Mouse (Mus musculus): ENCODE data around the gene Ghr. TPM values are rescaled to one million over a fixed set of nuclear protein-coding genes. Genes with fewer than 3 reads are reported as not detected.

The Ghr gene
- polyA plus RNA-seq, 1 experiment from 2014 or later = 8.1 TPM

- DNase-seq (ENCODE audit: low spot score) = no peak
- Histone ChIP-seq H3K36me3 (ENCODE audit: control insufficient read depth, insufficient read depth, low read length) (no peaks in the 10 kb centered on the region), H3K27ac (ENCODE audit: low read depth, low read length) (no peak overlapping the region), H3K9me3 (ENCODE audit: control insufficient read depth, low read length) (no peaks in the 10 kb centered on the region), H3K27me3 (ENCODE audit: control insufficient read depth, insufficient read depth, low read length) (no peaks in the 10 kb centered on the region), H3K4me3 (ENCODE audit: low read depth, low read length) (no peak overlapping the region), H3K4me1 (replicated peaks; ENCODE audit: control insufficient read depth, insufficient read depth, low read length) (no peaks in the 10 kb centered on the region), H3K9ac (ENCODE audit: low read length) (no peak overlapping the region), H3K4me2 (ENCODE audit: low read depth, low read length, severe bottlenecking) (no peak overlapping the region)
- WGBS = 57% methylated on average over 4 of the region's 4 CpGs
- no peak for ATAC-seq (replicated peaks; ENCODE audit: low FRiP score)
Measured at GRCm38 (mm10) chr15:3356073-3356766, 227.1 kb downstream of the Ghr start.

- Histone ChIP-seq H3K27ac (ENCODE audit: low read depth, low read length) (no peak overlapping the region), H3K36me3 (ENCODE audit: control insufficient read depth, insufficient read depth, low read length) (no peaks in the 10 kb centered on the region), H3K4me2 (ENCODE audit: low read depth, low read length, severe bottlenecking) (no peak overlapping the region), H3K9ac (ENCODE audit: low read length) (no peak overlapping the region), H3K4me3 (ENCODE audit: low read depth, low read length) (no peak overlapping the region), H3K4me1 (replicated peaks; ENCODE audit: control insufficient read depth, insufficient read depth, low read length) (no peaks in the 10 kb centered on the region), H3K9me3 (ENCODE audit: control insufficient read depth, low read length) (no peaks in the 10 kb centered on the region), H3K27me3 (ENCODE audit: control insufficient read depth, insufficient read depth, low read length) (no peaks in the 10 kb centered on the region)
- ATAC-seq (replicated peaks; ENCODE audit: low FRiP score) = no peak
- DNase-seq (ENCODE audit: low spot score) = no peak
- 83% methylated on average over 2 of the region's 2 CpGs for WGBS
Measured at GRCm38 (mm10) chr15:3353696-3354095, 229.6 kb downstream of the Ghr start.

- WGBS = 55% methylated on average over 6 of the region's 6 CpGs
- no peak for ATAC-seq (replicated peaks; ENCODE audit: low FRiP score)
- H3K4me2 ChIP-seq (ENCODE audit: low read depth, low read length, severe bottlenecking) = no peak overlapping the region
Measured at GRCm38 (mm10) chr15:3349306-3350064, 233.8 kb downstream of the Ghr start.

GRCm38 (mm10) chr15:3346682-3347081 lies 236.6 kb downstream of the Ghr start:
- no peaks in the 10 kb centered on the region for H3K9me3 ChIP-seq (ENCODE audit: control insufficient read depth, low read length)
- H3K9ac ChIP-seq (ENCODE audit: low read length) = no peak overlapping the region
- no peak for ATAC-seq (replicated peaks; ENCODE audit: low FRiP score)
- no peaks in the 10 kb centered on the region for H3K36me3 ChIP-seq (ENCODE audit: control insufficient read depth, insufficient read depth, low read length)
- H3K4me2 ChIP-seq (ENCODE audit: low read depth, low read length, severe bottlenecking) = no peak overlapping the region
- WGBS = 87% methylated on average over 3 of the region's 3 CpGs
- no peaks in the 10 kb centered on the region for H3K4me1 ChIP-seq (replicated peaks; ENCODE audit: control insufficient read depth, insufficient read depth, low read length)
- DNase-seq (ENCODE audit: low spot score) = no peak
- H3K4me3 ChIP-seq (ENCODE audit: low read depth, low read length) = no peak overlapping the region
- no peak overlapping the region for H3K27ac ChIP-seq (ENCODE audit: low read depth, low read length)
- H3K27me3 ChIP-seq (ENCODE audit: control insufficient read depth, insufficient read depth, low read length) = no peaks in the 10 kb centered on the region

More at GRCm38 (mm10) chr15:3349306-3350064, 233.8 kb downstream of the Ghr start:
- no peaks in the 10 kb centered on the region for H3K9me3 ChIP-seq (ENCODE audit: control insufficient read depth, low read length)
- H3K4me3 ChIP-seq (ENCODE audit: low read depth, low read length) = no peak overlapping the region
- no peaks in the 10 kb centered on the region for H3K36me3 ChIP-seq (ENCODE audit: control insufficient read depth, insufficient read depth, low read length)
- no peak for DNase-seq (ENCODE audit: low spot score)
- H3K27ac ChIP-seq (ENCODE audit: low read depth, low read length) = no peak overlapping the region
- H3K4me1 ChIP-seq (replicated peaks; ENCODE audit: control insufficient read depth, insufficient read depth, low read length) = no peaks in the 10 kb centered on the region
- no peak overlapping the region for H3K9ac ChIP-seq (ENCODE audit: low read length)
- no peaks in the 10 kb centered on the region for H3K27me3 ChIP-seq (ENCODE audit: control insufficient read depth, insufficient read depth, low read length)

- no peak overlapping the region for H3K27ac ChIP-seq (ENCODE audit: low read depth, low read length)
- no peak overlapping the region for H3K4me3 ChIP-seq (ENCODE audit: low read depth, low read length)
- no peaks in the 10 kb centered on the region for H3K27me3 ChIP-seq (ENCODE audit: control insufficient read depth, insufficient read depth, low read length)
- no peak for ATAC-seq (replicated peaks; ENCODE audit: low FRiP score)
- no peaks in the 10 kb centered on the region for H3K9me3 ChIP-seq (ENCODE audit: control insufficient read depth, low read length)
- no peak overlapping the region for H3K4me2 ChIP-seq (ENCODE audit: low read depth, low read length, severe bottlenecking)
- no peaks in the 10 kb centered on the region for H3K36me3 ChIP-seq (ENCODE audit: control insufficient read depth, insufficient read depth, low read length)
- H3K9ac ChIP-seq (ENCODE audit: low read length) = no peak overlapping the region
- DNase-seq (ENCODE audit: low spot score) = no peak
- WGBS = 90% methylated on average over 4 of the region's 4 CpGs
- H3K4me1 ChIP-seq (replicated peaks; ENCODE audit: control insufficient read depth, insufficient read depth, low read length) = no peaks in the 10 kb centered on the region
Measured at GRCm38 (mm10) chr15:3344555-3344954, 238.7 kb downstream of the Ghr start.

GRCm38 (mm10) chr15:3341806-3342582 lies 241.3 kb downstream of the Ghr start:
- Histone ChIP-seq H3K9ac (ENCODE audit: low read length) (no peak overlapping the region), H3K4me2 (ENCODE audit: low read depth, low read length, severe bottlenecking) (no peak overlapping the region), H3K36me3 (ENCODE audit: control insufficient read depth, insufficient read depth, low read length) (no peaks in the 10 kb centered on the region), H3K27me3 (ENCODE audit: control insufficient read depth, insufficient read depth, low read length) (no peaks in the 10 kb centered on the region), H3K4me3 (ENCODE audit: low read depth, low read length) (no peak overlapping the region), H3K4me1 (replicated peaks; ENCODE audit: control insufficient read depth, insufficient read depth, low read length) (no peaks in the 10 kb centered on the region), H3K27ac (ENCODE audit: low read depth, low read length) (no peak overlapping the region), H3K9me3 (ENCODE audit: control insufficient read depth, low read length) (no peaks in the 10 kb centered on the region)
- WGBS = 92% methylated on average over 4 of the region's 4 CpGs
- ATAC-seq (replicated peaks; ENCODE audit: low FRiP score) = no peak
- DNase-seq (ENCODE audit: low spot score) = no peak

GRCm38 (mm10) chr15:3339847-3340246 lies 243.4 kb downstream of the Ghr start:
- no peak overlapping the region for H3K4me3 ChIP-seq (ENCODE audit: low read depth, low read length)
- WGBS = 85% methylated on average over 3 of the region's 3 CpGs
- DNase-seq (ENCODE audit: low spot score) (no peak), ATAC-seq (replicated peaks; ENCODE audit: low FRiP score) (no peak)
- H3K4me1 ChIP-seq (replicated peaks; ENCODE audit: control insufficient read depth, insufficient read depth, low read length) = no peaks in the 10 kb centered on the region
- no peaks in the 10 kb centered on the region for H3K27me3 ChIP-seq (ENCODE audit: control insufficient read depth, insufficient read depth, low read length)
- no peak overlapping the region for H3K4me2 ChIP-seq (ENCODE audit: low read depth, low read length, severe bottlenecking)
- H3K9ac ChIP-seq (ENCODE audit: low read length) = no peak overlapping the region
- H3K9me3 ChIP-seq (ENCODE audit: control insufficient read depth, low read length) = no peaks in the 10 kb centered on the region
- no peaks in the 10 kb centered on the region for H3K36me3 ChIP-seq (ENCODE audit: control insufficient read depth, insufficient read depth, low read length)
- no peak overlapping the region for H3K27ac ChIP-seq (ENCODE audit: low read depth, low read length)

- Histone ChIP-seq H3K36me3 (ENCODE audit: control insufficient read depth, insufficient read depth, low read length) (no peaks in the 10 kb centered on the region), H3K4me3 (ENCODE audit: low read depth, low read length) (no peak overlapping the region), H3K4me1 (replicated peaks; ENCODE audit: control insufficient read depth, insufficient read depth, low read length) (no peaks in the 10 kb centered on the region), H3K9me3 (ENCODE audit: control insufficient read depth, low read length) (no peaks in the 10 kb centered on the region), H3K27ac (ENCODE audit: low read depth, low read length) (no peak overlapping the region), H3K4me2 (ENCODE audit: low read depth, low read length, severe bottlenecking) (no peak overlapping the region), H3K9ac (ENCODE audit: low read length) (no peak overlapping the region), H3K27me3 (ENCODE audit: control insufficient read depth, insufficient read depth, low read length) (no peaks in the 10 kb centered on the region)
- 87% methylated on average over 4 of the region's 4 CpGs for WGBS
- ATAC-seq (replicated peaks; ENCODE audit: low FRiP score) = no peak
- no peak for DNase-seq (ENCODE audit: low spot score)
Measured at GRCm38 (mm10) chr15:3332517-3332916, 250.8 kb downstream of the Ghr start.

All from forebrain, embryonic 11.5 days (tissue).